Mouse (Mus musculus) thymus, postnatal 36 days (tissue): ENCODE results near the gene B430306N03Rik.

Source experiments
- DNase-seq, 2 experiments: peaks; one replicate each; pipeline ENCODE4 v3.0.0; 2022; ENCODE audit warnings: mixed read lengths in 2 of 2

B430306N03Rik gene

DNA sequence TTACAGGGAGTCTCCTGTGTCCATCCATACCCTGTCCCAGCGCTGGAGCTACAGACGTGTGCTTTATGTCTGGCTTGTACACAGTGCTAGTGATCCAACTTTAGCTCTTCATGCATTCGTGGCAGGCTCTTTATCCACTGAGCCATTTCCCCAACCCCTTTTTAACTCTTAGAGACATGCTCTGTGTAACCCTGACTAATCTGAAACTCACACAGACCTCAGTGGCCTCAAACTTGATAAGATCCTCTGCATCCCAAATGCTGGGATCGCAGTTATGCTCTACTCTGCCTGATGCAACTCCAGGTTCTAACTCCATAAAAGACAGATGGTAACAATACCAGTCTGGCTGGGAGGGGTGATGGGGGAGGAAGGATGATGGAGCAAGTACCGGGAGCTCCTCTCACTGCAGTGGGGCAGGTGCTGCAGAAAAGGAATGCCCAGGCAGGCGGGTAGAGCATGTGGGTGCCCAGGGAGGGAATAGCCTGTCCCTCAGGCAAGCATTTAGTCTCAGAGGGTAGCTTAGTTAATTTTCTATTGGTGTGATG, 47.6 kb downstream of the B430306N03Rik start:
- DNase-seq: no peak

DNA sequence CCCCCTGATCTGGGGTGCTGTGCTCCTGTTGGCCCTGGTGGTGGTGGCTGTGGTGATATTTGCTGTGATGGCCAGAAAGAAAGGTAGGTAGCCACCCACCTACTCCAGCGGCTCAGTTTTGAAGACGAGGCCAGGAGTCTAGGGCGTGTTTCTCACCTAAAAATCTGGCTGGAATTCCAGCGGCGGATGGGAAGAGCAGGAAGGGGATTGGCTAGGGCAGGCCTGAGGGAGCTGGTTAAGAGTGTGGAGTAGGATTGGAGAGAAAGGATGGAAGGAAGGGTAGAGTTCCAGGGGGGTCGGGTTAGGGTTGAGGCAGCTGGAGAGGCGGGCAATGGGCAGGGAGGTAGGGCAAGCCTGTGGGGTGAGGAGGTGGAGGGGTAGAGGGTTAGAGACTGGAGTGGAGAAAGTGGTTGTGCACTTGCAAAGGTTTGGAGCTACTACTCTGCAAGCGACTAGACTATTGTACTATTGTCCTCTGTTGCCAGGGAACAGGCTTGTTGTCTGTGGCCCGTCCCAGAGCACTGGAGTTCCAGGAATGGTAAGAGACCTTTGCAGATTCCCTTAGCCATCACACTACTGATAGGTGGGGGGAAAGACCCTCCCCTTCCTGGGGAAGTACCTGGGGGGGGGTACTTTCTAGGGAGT, 49.7 kb downstream of the B430306N03Rik start:
- no peak for DNase-seq

DNA sequence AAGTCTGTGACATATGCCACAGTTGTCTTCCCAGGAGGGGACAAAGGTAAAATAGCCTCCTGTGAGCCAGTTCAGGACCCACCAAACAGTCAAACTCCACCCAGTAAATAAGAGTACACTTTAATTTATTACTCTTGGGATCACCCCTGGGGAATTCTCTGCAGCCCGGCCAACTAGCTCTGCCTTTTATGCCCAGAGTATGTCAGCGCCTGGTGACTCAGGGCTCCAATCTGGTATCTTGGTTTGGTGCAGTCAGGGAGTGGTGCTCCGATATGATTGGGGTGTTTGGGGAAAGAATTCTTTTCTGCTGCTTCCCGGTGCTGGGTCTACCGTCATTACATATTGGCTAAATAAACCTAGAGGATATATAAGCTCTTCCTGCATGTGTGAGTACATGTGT, 50.9 kb downstream of the B430306N03Rik start:
- no peak for DNase-seq

DNA sequence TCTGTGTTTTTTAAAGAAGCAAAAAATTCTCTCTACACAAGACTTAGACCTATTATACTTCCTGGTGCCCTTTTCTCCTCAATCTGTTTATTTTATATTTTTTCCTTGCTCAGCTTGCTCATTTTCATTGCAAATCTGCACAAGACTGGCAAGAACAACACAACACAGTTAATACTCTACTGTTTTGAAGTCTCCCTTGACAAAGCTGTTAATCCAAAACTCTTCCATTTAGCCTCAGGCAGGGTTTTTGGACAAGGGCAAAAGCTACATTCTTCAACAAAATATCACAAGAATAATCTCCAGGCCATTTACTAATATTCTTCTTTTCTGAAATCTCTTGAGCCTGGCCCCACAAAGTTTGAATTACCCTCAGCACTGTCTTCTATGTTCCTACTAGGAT, 55.7 kb downstream of the B430306N03Rik start:
- no peak for DNase-seq

DNA sequence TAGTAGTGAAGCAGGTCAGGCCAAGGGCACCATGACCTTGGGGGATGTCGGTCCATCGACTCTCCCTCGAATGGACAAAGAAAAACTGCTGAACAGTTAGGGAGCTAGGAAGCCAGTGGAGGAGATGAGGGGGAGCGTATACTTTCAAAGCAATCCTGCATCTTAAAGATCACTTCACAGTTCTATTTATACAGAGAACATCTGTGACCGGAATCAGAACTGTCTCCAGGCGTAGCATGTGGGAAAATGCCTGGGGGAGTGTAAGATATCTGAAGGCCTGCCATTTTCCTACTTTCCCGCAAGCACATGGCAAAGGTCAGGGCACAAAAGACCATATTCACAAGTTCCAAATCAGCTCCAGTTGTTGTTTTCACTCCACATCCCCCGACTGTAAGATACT, 57.0 kb downstream of the B430306N03Rik start:
- no peak for DNase-seq

DNA sequence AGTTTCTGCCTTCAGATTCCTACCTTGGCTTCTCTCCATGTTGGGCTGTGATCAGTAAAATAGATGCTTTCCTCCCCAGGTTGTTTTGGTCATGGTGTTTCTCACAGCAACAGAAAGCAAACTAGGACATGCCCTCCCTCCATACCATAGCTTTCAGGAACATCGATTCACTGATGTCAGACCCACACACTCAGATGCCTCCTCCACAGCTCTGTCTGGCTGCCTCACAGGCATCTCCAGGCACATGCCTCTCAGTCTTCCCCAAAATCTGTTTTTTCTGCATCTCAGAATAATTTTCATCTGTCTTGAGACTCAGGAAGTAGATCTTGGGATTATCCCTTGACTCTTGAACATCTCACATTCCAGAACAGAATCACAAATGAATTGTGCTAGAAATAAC, 60.2 kb downstream of the B430306N03Rik start:
- no peak for DNase-seq
